In genomic region chr6:86497942-86498732, GRCm38 (mm10) we compare ENCODE assay signal across 9 mouse cellular contexts. TPM values are rescaled to one million over a fixed set of nuclear protein-coding genes. Genes with fewer than 3 reads are reported as not detected.
DNase-seq lines count a peak whose midpoint lies in the region; ATAC-seq and TF ChIP-seq lines count a peak whose summit lies in the region.
"Had no signal": no experiment of that assay in that cellular context is flagged by ENCODE, and none has a peak within 500 bp of the region (broad histone marks: within the 10 kb centered on the region; RNA-seq: fewer than 3 reads in every experiment).

No protein-coding gene starts in this region.

- H3K27ac ChIP-seq in kidney, embryonic 14.5 days (ENCODE audit: low read depth, low read length): peak overlapping the region; percentile 78
- H3K27ac ChIP-seq in ES-Bruce4 (ENCODE audit: insufficient read depth, low read length): peak overlapping the region; percentile 98
- peak overlapping the region; percentile 94 for H3K27ac ChIP-seq in brown adipose tissue, adult 24 weeks (replicated peaks; ENCODE audit: low read depth, low read length)
- H3K27ac ChIP-seq in liver, embryonic 11.5 days (ENCODE audit: low read depth, low read length): no peak overlapping the region

- no peak for ATAC-seq in kidney, embryonic 14.5 days (ENCODE audit: low FRiP score, low TSS enrichment)
- ATAC-seq in liver, embryonic 11.5 days (replicated peaks; ENCODE audit: low FRiP score): no peak
- no peak for ATAC-seq in granulocyte monocyte progenitor cell, adult 5-6 weeks (replicated peaks; ENCODE audit: poor library complexity, severe bottlenecking)
- ATAC-seq: Patski had no signal

- 0 out of 2 replicates have a peak, but pooled peaks cover 5% of the 10 kb centered on the region for H3K9me3 ChIP-seq in kidney, embryonic 14.5 days (ENCODE audit: control insufficient read depth, low read length)
- H3K9me3 ChIP-seq in ES-Bruce4 (replicated peaks; ENCODE audit: control insufficient read depth, insufficient read depth, low read length, poor library complexity, severe bottlenecking): no peaks in the 10 kb centered on the region
- no peaks in the 10 kb centered on the region for H3K9me3 ChIP-seq in liver, embryonic 11.5 days (ENCODE audit: control insufficient read depth, low read length)

- no peak for TF ChIP-seq POLR2A in ES-Bruce4 (IDR thresholded peaks at IDR 0.05; ENCODE audit: insufficient read depth, low read length)

- H3K4me3 ChIP-seq in kidney, embryonic 14.5 days (ENCODE audit: low read length): peak overlapping the region; percentile 26; the same call in 1 of the 2 replicates
- H3K4me3 ChIP-seq in ES-Bruce4 (ENCODE audit: low read depth, low read length): peak overlapping the region; percentile 18; the same call in 1 of the 2 replicates
- peak overlapping the region; percentile 55 for H3K4me3 ChIP-seq in brown adipose tissue, adult 24 weeks (ENCODE audit: insufficient read depth, low read depth, low read length)
- no peak overlapping the region for H3K4me3 ChIP-seq in liver, embryonic 11.5 days (ENCODE audit: low read depth, low read length)

- WGBS in kidney, embryonic 14.5 days: 34% methylated on average over 11 of the region's 11 CpGs
- WGBS in liver, embryonic 11.5 days: 69% methylated on average over 11 of the region's 11 CpGs

- no peak overlapping the region for H3K9ac ChIP-seq in kidney, embryonic 14.5 days (ENCODE audit: low read depth, low read length)
- peak overlapping the region; percentile 67 for H3K9ac ChIP-seq in ES-Bruce4 (ENCODE audit: low read depth, poor library complexity, severe bottlenecking)
- peak overlapping the region; percentile 52; the same call in 1 of the 2 replicates for H3K9ac ChIP-seq in liver, embryonic 11.5 days (ENCODE audit: low read depth, low read length)

- TF ChIP-seq CTCF in ES-Bruce4 (IDR thresholded peaks at IDR 0.05; ENCODE audit: low read depth, low read length): no peak

- peaks cover 18% of the 10 kb centered on the region; the same call in 1 of the 2 replicates for H3K4me1 ChIP-seq in kidney, embryonic 14.5 days (ENCODE audit: control insufficient read depth, insufficient read depth, low read length)
- H3K4me1 ChIP-seq in ES-Bruce4 (ENCODE audit: control insufficient read depth, insufficient read depth, low read length): peaks cover 8% of the 10 kb centered on the region
- H3K4me1 ChIP-seq in brown adipose tissue, adult 24 weeks (ENCODE audit: control insufficient read depth, insufficient read depth, insufficient read length, low read length): peaks cover 29% of the 10 kb centered on the region
- peaks cover 9% of the 10 kb centered on the region for H3K4me1 ChIP-seq in liver, embryonic 11.5 days (replicated peaks; ENCODE audit: control insufficient read depth, insufficient read depth, low read length)

- DNase-seq in kidney, postnatal 25 days: no peak
- DNase-seq in liver, embryonic 11.5 days (ENCODE audit: low spot score): no peak
- DNase-seq in layer of hippocampus, adult 18-20 months (ENCODE audit: low spot score in 2 of 2): no peak
- DNase-seq: thymus, postnatal 25 days had no signal

- no peaks in the 10 kb centered on the region for H3K27me3 ChIP-seq in kidney, embryonic 14.5 days (ENCODE audit: control insufficient read depth, insufficient read depth, low read length)
- H3K27me3 ChIP-seq in ES-Bruce4 (ENCODE audit: control insufficient read depth, insufficient read depth, low read length, poor library complexity, severe bottlenecking): no peaks in the 10 kb centered on the region
- H3K27me3 ChIP-seq in liver, embryonic 11.5 days (replicated peaks; ENCODE audit: control insufficient read depth, insufficient read depth, low read length): no peaks in the 10 kb centered on the region
- H3K27me3 ChIP-seq: Patski had no signal

- peak overlapping the region; percentile 32 for H3K4me2 ChIP-seq in kidney, embryonic 14.5 days (replicated peaks; ENCODE audit: low read depth, low read length)
- peak overlapping the region; percentile 61 for H3K4me2 ChIP-seq in liver, embryonic 11.5 days

- TF ChIP-seq EP300 in ES-Bruce4 (IDR thresholded peaks at IDR 0.05; ENCODE audit: insufficient read depth, low read depth, low read length): no peak

- H3K36me3 ChIP-seq in kidney, embryonic 14.5 days (ENCODE audit: control insufficient read depth, insufficient read depth, low read length): no peaks in the 10 kb centered on the region
- H3K36me3 ChIP-seq in ES-Bruce4 (ENCODE audit: control insufficient read depth, insufficient read depth, low read length, poor library complexity, severe bottlenecking): no peaks in the 10 kb centered on the region
- H3K36me3 ChIP-seq in liver, embryonic 11.5 days (ENCODE audit: control insufficient read depth, insufficient read depth, low read length): no peaks in the 10 kb centered on the region

RNA-seq across cellular contexts. Expression of gene Pcbp1, which starts 28.0 kb away (rescaled TPM):
- 475 and 492 TPM in 2 replicates for polyA plus RNA-seq in kidney, embryonic 14.5 days (2014; fragmentation: Nextera tagmentation; extraction: Ambion mirVana)
- 328 and 331 TPM in 2 replicates for polyA plus RNA-seq in ES-Bruce4 (2011; ENCODE audit: insufficient read depth, insufficient read length, low read depth, missing spikeins)
- 107 and 116 TPM in 2 replicates for polyA plus RNA-seq in brown adipose tissue, adult 24 weeks (2012; ENCODE audit: insufficient read depth, insufficient read length, missing spikeins)
- polyA plus RNA-seq in liver, embryonic 11.5 days (2014; fragmentation: Nextera tagmentation; extraction: Ambion mirVana): 543 and 554 TPM in 2 replicates
- 258 and 285 TPM in 2 replicates for total RNA-seq in granulocyte monocyte progenitor cell, adult 5-6 weeks (2014; fragmentation: Nextera tagmentation)
- total RNA-seq in granulocyte monocyte progenitor cell, adult 5-6 weeks (2017): 130 and 152 TPM in 2 replicates
- 100 to 1,000 TPM; 197 to 204 TPM for total RNA-seq in layer of hippocampus, adult 18-20 months (2021)

RNA-seq across cellular contexts. Expression of gene C87436, which starts 60.0 kb away (rescaled TPM):
- polyA plus RNA-seq in kidney, embryonic 14.5 days (2014; fragmentation: Nextera tagmentation; extraction: Ambion mirVana): 23.3 and 23.5 TPM in 2 replicates
- polyA plus RNA-seq in ES-Bruce4 (2011; ENCODE audit: insufficient read depth, insufficient read length, low read depth, missing spikeins): 12.6 and 13.6 TPM in 2 replicates
- 10.4 and 13.6 TPM in 2 replicates for polyA plus RNA-seq in brown adipose tissue, adult 24 weeks (2012; ENCODE audit: insufficient read depth, insufficient read length, missing spikeins)
- polyA plus RNA-seq in liver, embryonic 11.5 days (2014; fragmentation: Nextera tagmentation; extraction: Ambion mirVana): 24.8 and 25.9 TPM in 2 replicates
- total RNA-seq in granulocyte monocyte progenitor cell, adult 5-6 weeks (2014; fragmentation: Nextera tagmentation): 20.8 and 33.5 TPM in 2 replicates
- 20.3 and 26.7 TPM in 2 replicates for total RNA-seq in granulocyte monocyte progenitor cell, adult 5-6 weeks (2017)
- total RNA-seq in layer of hippocampus, adult 18-20 months (2021): 10 to 100 TPM; 17.5 to 17.8 TPM
